Mouse (Mus musculus) heart, postnatal 14 days (tissue): Measurements from ENCODE around the gene Rps6ka1. TPM values are rescaled to one million over a fixed set of nuclear protein-coding genes. Genes with fewer than 3 reads are reported as not detected.

Source experiments
- DNase-seq, 2 experiments: peaks; one replicate each; pipeline ENCODE4 v3.0.0; 2021 to 2022
- intact Hi-C: fragments of 180-260 bp; cut with DNase I; formaldehyde crosslinking; loops from one replicate; pipeline ENCODE4 v1.15.1; 2025
- total RNA-seq, 2 experiments: library from RNA; stranded (reverse); gene quantifications; 2 replicates each; pipeline ENCODE4 v1.2.3; 2021

Rps6ka1 gene
- total RNA-seq, 2 experiments from 2014 or later: 7.4 to 9.3 TPM

DNA sequence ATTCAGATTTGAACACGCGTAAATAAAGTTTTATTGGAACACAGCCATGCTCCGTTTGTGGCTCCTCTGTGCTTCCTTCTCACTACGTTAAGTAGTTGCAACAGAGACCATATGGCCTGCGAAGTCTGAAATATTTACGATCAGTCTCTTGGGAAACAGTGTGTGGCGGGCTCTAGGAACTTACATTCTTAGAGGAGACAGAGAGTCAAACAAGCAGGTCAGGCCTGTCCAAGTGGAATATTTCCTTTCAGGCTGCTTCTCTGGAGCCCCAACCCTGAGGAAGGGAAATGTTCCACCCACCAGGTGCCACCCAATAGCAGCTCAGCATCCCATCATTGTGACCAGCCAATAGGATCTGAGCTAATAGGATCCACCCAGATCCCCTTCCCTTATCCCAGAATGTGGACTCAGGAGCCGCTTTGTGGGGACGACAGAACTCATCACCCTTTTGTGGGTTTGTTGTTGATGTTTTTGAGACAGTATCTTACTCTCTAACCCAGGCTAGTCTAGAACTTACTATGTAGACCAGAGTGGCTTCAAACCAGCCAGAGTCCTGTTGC lies 11.7 kb upstream of the Rps6ka1 start:
- intact Hi-C loops: no loop called here

DNA sequence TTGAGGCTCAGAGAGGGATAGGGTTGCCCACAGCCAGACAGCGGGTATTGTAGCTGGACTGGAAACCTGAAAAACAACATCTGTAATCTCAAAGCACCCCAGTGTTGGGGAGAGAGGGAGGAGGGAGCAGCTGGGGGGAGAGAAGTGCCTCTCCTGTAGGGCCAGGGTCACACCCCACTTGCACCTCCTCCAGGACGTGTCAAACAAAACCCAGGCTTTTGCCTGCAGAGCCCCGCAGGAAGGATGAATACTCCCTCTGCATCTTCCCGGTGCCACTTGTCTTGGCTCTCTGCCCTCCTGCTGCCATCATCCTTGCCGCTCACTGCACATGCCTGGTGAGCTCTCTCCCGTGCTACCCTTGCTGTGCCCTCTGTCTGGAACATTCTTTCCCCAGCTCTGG lies 10.6 kb upstream of the Rps6ka1 start:
- no peak for DNase-seq
- intact Hi-C loops: no loop called here

More for the DNA sequence above, 11.7 kb upstream of the Rps6ka1 start:
- no peak for DNase-seq

GRCm38 (mm10) chr4:133897431-133897891 lies 9.9 kb upstream of the Rps6ka1 start:
- intact Hi-C loops: no loop called here
- no peak for DNase-seq

- no peak for DNase-seq
- intact Hi-C loops: no loop called here
Observed at GRCm38 (mm10) chr4:133896984-133897383, 9.4 kb upstream of the Rps6ka1 start.

DNA sequence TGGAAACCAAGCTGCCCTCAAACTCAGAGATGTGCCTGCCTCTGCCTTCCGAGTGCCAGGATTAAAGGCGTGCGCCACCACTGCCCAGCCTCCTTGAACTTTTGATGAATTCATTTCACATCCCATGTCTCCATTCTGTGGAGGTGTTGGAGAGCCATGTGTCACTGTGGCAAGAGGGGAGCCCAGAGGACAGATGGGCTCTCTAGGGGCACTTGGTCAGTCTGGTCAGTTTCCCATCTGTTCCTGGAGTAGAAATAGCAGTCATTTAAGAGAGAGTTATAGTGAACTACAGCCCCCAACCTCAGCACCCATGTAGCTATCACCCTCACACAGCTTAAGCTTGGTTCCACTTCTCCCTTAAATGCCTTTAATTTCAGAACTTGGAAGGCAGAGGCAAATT lies 8.4 kb upstream of the Rps6ka1 start:
- intact Hi-C loops: no loop called here
- DNase-seq: no peak

- intact Hi-C loops: no loop called here
- peak; percentile 31 to 40 for DNase-seq
Observed at GRCm38 (mm10) chr4:133887249-133887648, 348 bp downstream of the Rps6ka1 start.

DNA sequence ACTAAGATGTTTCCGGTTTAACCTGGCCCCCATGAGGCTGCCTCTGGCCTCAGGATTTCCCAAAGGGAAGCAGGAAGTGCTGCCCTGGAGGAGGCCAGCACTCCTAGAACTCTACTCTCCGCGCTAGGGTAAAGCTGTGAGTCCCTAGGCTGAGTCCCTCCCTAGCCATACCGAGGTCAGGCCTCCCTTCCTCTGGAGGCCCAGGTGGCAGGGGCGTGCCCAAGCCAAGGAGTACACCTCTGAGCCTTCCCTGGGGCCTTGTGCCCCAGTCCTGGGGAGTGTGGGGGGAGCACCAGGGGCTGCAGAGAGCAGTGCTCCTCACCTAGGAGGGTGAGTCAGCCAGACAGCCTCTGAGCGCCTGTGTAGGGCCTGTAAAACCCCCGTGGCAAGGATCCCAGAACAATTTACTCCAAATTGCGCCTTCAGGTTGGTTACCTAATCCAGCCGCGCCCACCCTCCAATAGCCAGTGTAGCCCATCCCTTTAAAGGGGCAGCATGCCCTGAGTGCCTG lies 1.6 kb downstream of the Rps6ka1 start:
- intact Hi-C loops: no loop called here
- DNase-seq: no peak

DNA sequence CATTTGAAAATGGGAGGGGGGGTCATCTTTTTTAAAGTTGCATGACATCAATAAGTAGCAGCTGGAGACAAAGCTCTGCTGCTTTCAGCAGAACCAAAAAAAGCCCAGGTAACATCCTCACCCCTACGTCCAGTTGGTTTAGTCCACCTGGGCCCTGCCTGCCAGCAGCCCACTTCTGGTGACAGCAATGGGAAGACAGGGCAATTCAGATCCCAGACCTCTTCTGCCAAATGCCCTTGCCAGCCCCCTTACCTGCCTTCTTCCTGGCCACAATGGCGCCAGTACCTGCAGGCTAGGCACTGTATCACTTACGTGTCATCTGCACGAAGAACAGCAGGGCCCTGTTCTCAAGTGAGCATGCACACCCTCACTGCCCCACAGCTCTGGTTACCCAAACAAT lies 2.3 kb downstream of the Rps6ka1 start:
- intact Hi-C loops: no loop called here

DNA sequence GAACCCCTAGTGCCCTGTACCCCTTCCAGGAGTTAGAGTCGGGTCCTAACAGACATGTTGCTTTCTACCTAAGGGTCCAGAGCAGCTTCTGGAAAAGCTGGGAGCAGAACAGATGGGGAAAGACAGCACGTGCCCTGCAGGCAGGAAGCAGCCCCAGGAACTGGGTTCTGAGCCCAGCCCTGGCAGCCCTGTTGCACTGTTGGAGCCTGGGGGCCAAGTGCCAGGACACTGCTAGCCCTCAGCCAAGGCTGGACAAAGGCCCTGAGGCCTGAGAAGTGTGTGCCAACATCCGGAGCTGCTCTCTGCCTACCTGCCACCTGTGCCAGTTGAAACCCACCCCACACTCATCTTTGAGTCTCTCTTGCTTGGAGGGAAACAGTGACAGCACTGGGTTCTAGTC lies 2.7 kb downstream of the Rps6ka1 start:
- no peak for DNase-seq
- intact Hi-C loops: no loop called here

More for the DNA sequence above, 2.3 kb downstream of the Rps6ka1 start:
- DNase-seq: no peak

DNA sequence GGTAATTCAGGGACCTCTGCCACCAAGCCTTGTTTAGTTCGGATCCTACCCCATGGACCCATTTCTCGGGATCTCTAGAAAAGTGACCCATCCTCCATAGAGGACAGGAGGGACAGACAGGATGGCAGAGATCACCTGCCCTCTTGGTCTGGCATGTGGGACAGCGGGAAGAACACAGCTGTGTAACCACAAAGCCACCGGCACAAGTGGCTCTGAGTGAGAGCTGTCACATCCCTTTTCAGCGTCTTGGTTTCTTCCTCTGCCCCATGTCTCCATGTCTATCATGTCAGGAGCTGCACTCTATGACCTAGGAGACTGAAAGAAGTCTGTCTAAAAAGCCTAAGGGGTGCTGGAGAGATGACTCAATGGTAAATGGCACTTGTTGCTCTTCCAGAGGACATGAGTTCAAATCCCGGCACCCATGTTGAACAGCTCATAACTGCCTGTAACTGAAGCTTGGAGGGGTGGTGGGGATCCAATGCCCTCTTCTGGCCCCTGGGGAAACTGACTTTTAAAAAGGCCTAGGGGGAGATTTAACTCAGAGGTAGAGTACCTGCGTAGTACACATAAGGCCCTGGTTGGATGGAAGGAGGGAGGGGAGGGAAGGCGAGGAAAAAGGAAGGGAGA lies 3.4 kb downstream of the Rps6ka1 start:
- intact Hi-C loops: no loop called here
- no peak for DNase-seq

- DNase-seq: no peak
- intact Hi-C loops: no loop called here
Observed at GRCm38 (mm10) chr4:133881851-133882250, 5.7 kb downstream of the Rps6ka1 start.

DNA sequence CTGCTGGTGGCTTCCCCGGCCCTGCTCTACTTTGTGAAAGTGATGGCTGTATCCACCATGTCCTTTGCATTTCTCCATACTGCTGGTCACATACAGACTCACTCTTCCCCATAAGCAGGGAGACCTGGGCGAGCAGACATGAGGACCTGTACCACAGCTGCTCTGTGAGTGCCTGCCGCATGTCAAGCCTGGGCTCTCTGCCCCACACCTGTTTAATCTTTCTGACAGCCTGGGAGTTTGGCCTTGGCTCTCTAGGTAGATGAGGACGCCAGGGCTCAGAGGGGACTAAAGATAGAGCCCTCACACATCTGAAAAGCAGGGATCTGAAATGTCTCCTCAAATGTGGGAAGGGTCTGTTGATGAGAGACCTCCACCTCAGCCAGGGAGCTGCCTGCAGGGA lies 6.2 kb downstream of the Rps6ka1 start:
- intact Hi-C loops: no loop called here
- no peak for DNase-seq

GRCm38 (mm10) chr4:133879145-133879902 lies 8.3 kb downstream of the Rps6ka1 start:
- no peak for DNase-seq
- intact Hi-C loops: no loop called here

GRCm38 (mm10) chr4:133877850-133878755 lies 9.5 kb downstream of the Rps6ka1 start:
- DNase-seq: no peak
- intact Hi-C loops: no loop called here

DNA sequence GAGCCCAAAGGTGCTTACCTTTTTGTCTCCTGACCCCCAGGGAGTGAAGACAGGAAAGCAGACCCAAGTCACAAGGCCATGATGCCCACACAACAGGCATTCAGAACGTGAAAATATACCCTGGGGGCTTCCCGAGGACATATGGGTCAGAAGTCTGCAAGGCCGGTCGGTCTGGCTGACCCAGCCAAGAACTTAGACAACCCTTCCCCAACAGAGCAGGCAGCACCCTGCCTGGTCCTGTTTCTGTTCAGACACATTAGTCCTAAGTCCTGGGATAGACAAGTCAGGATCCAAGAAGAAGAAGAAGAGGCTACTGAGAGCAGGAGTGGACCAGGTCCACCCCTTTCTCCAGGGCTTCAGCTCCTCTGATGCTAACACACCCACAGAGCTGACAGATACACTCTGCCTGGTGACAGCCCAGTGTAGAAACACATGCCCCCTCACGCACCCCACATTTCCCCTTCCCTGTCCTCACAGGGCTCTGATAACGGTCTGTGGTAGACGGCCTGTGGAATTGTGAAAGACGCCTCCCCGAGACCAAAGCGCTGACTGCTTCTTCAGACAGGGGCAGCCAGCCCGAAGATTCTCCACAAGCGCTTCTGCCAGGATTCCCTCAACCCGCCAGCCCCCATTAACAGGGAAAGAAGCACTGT lies 12.6 kb downstream of the Rps6ka1 start:
- intact Hi-C loops: no loop called here
- DNase-seq: no peak

DNA sequence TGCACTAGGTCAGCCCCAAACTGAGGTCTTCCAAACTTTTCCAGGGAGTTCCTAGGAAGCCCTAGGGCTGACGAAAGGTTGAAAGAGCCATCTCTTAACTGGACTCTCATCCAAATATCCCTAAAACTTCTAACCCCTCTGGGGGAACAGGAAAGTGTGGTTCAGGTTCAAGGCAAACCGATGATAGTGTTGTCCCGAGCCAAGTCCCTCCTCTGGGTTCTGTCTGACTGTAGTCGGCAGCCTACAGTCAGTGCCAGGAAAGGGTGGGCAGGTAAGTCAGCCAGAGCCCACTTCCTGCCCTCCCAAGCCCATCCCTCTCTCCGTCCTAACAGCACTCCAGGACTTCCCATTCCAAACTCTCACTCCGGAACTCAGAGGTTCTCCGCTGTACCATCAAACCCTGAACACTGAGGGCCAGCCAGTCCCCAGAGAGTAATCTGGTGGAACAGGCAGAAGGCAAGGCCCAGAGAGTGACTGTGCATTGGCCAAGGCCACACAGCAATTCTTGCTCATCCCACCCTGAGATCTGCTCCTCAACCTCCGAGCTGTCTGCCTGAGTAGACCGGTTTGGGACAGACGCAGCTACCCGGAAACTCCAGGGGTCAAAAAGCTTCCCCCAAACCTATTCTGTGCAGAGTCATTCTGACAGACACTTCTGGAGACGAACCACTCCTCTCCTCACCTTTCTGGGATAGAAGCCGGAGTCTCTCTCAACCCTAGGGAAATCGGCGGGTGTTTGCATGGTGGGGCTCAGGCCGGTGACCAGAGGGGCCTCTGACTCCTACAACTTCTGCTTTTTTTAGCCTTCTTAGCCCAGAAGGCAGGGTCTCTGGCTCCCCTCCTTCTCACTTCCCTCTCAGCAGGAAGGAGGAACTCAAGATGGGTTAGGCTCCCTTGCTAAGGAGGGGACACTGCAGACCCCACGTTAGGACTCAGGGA lies 13.4 kb downstream of the Rps6ka1 start:
- no peak for DNase-seq
- intact Hi-C loops: no loop called here

GRCm38 (mm10) chr4:133873431-133873851 lies 14.2 kb downstream of the Rps6ka1 start:
- DNase-seq: no peak
- intact Hi-C loops: no loop called here

GRCm38 (mm10) chr4:133872812-133873300 lies 14.7 kb downstream of the Rps6ka1 start:
- peak; percentile 35 to 42 for DNase-seq
- intact Hi-C loops: no loop called here
